Mouse (Mus musculus): ENCODE measurements around the gene Wnt6. TPM values are rescaled to one million over a fixed set of nuclear protein-coding genes. Genes with fewer than 3 reads are reported as not detected.

Wnt6 gene
- polyA plus RNA-seq, 1 experiment from 2014 or later, result 14.6 TPM

DNA sequence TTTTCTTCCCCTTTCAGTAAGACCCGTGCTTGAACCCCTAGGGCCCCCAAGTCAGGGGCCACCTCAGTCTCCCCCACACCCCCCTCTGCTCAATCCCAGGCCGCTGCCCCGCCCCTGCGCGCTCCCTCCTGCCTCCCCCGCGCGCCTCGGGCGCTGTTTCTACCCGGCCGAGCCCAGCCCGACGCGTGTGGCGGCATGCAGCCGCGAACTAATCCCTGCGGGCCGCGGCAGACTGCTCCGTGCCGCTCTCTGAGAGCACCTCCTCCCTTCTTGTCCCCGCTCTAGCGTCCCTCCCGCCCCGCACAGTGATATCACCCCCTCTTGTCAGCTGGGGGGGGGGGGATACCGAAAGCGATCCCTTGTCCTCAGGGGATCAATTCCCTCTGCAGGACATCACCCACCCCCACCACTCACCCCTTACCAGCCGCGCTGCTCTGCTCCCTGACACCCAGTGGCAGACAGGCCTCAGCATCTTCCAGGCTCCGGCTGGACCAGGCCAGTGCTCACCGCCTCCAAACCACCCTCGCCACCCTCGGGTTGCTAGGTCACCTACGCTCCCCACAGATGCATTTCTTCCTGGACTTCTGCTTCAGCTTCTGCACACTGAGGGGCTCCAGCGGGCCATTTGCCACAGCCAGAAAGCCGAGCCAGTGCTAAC, 22.9 kb downstream of the Wnt6 start:
- Histone ChIP-seq H3K4me2 (ENCODE audit: low read depth) (peak overlapping the region; percentile 34), H3K4me1 (ENCODE audit: control insufficient read depth, insufficient read depth, low read length) (peaks cover 20% of the 10 kb centered on the region), H3K36me3 (ENCODE audit: control insufficient read depth, insufficient read depth, low read length) (no peaks in the 10 kb centered on the region), H3K4me3 (ENCODE audit: low read depth, low read length) (peak overlapping the region; percentile 19), H3K9ac (ENCODE audit: low read length) (0 out of 2 replicates have a peak overlapping the region, but pooled peaks have one; percentile 10), H3K27ac (ENCODE audit: low read depth, low read length) (no peak overlapping the region), H3K9me3 (ENCODE audit: control insufficient read depth, low read length) (no peaks in the 10 kb centered on the region), H3K27me3 (ENCODE audit: control insufficient read depth, insufficient read depth, low read length) (peaks cover 78% of the 10 kb centered on the region)
- no peak for ATAC-seq (ENCODE audit: insufficient read depth, low FRiP score, low TSS enrichment)
- peak; percentile 57 for DNase-seq (ENCODE audit: low spot score)
- 1% methylated on average over 34 of the region's 38 CpGs for WGBS

GRCm38 (mm10) chr1:74795145-74795529, 23.4 kb downstream of the Wnt6 start:
- ATAC-seq (ENCODE audit: insufficient read depth, low FRiP score, low TSS enrichment) (no peak), DNase-seq (ENCODE audit: low spot score) (no peak)
- Histone ChIP-seq H3K27me3 (ENCODE audit: control insufficient read depth, insufficient read depth, low read length) (peaks cover 78% of the 10 kb centered on the region), H3K4me2 (ENCODE audit: low read depth) (peak overlapping the region; percentile 34), H3K4me1 (ENCODE audit: control insufficient read depth, insufficient read depth, low read length) (peaks cover 20% of the 10 kb centered on the region), H3K27ac (ENCODE audit: low read depth, low read length) (no peak overlapping the region), H3K4me3 (ENCODE audit: low read depth, low read length) (0 out of 2 replicates have a peak overlapping the region, but pooled peaks have one; percentile 2), H3K36me3 (ENCODE audit: control insufficient read depth, insufficient read depth, low read length) (no peaks in the 10 kb centered on the region), H3K9me3 (ENCODE audit: control insufficient read depth, low read length) (no peaks in the 10 kb centered on the region), H3K9ac (ENCODE audit: low read length) (no peak overlapping the region)
- WGBS, result 2% methylated on average over 6 of the region's 11 CpGs

- peaks cover 78% of the 10 kb centered on the region for H3K27me3 ChIP-seq (ENCODE audit: control insufficient read depth, insufficient read depth, low read length)
- no peaks in the 10 kb centered on the region for H3K36me3 ChIP-seq (ENCODE audit: control insufficient read depth, insufficient read depth, low read length)
- no peak overlapping the region for H3K4me2 ChIP-seq (ENCODE audit: low read depth)
- H3K9me3 ChIP-seq (ENCODE audit: control insufficient read depth, low read length), result no peaks in the 10 kb centered on the region
- ATAC-seq (ENCODE audit: insufficient read depth, low FRiP score, low TSS enrichment), result peak; percentile 91
- H3K9ac ChIP-seq (ENCODE audit: low read length), result no peak overlapping the region
- 7% methylated on average over 5 of the region's 5 CpGs for WGBS
- no peak overlapping the region for H3K27ac ChIP-seq (ENCODE audit: low read depth, low read length)
- H3K4me1 ChIP-seq (ENCODE audit: control insufficient read depth, insufficient read depth, low read length), result peaks cover 21% of the 10 kb centered on the region
- DNase-seq (ENCODE audit: low spot score), result peak; percentile 78
- H3K4me3 ChIP-seq (ENCODE audit: low read depth, low read length), result no peak overlapping the region
Observed at GRCm38 (mm10) chr1:74797459-74797858, 25.8 kb downstream of the Wnt6 start.

DNA sequence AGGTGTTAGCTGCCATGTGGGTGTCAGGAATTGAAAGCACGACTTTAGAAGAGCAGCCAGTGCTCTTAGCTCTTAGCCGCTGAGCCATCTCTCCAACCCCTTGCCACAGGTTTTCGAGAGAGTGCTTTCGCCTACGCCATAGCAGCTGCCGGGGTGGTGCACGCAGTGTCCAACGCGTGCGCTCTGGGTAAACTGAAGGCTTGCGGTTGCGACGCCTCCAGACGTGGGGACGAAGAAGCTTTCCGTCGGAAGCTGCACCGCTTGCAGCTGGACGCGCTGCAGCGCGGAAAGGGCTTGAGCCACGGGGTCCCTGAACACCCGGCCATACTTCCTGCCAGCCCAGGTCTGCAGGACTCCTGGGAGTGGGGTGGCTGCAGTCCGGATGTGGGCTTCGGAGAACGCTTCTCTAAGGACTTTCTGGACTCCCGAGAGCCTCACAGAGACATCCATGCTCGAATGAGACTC, 28.8 kb downstream of the Wnt6 start:
- no peak for DNase-seq (ENCODE audit: low spot score)
- H3K9ac ChIP-seq (ENCODE audit: low read length), result no peak overlapping the region; the same call in 1 of the 2 replicates
- 1% methylated on average over 29 of the region's 29 CpGs for WGBS
- ATAC-seq (ENCODE audit: insufficient read depth, low FRiP score, low TSS enrichment), result no peak
- H3K4me2 ChIP-seq (ENCODE audit: low read depth), result peak overlapping the region; percentile 19; the same call in 1 of the 2 replicates
- H3K36me3 ChIP-seq (ENCODE audit: control insufficient read depth, insufficient read depth, low read length), result no peaks in the 10 kb centered on the region
- H3K4me1 ChIP-seq (ENCODE audit: control insufficient read depth, insufficient read depth, low read length), result peaks cover 20% of the 10 kb centered on the region
- peaks cover 78% of the 10 kb centered on the region for H3K27me3 ChIP-seq (ENCODE audit: control insufficient read depth, insufficient read depth, low read length)
- no peaks in the 10 kb centered on the region for H3K9me3 ChIP-seq (ENCODE audit: control insufficient read depth, low read length)
- H3K27ac ChIP-seq (ENCODE audit: low read depth, low read length), result no peak overlapping the region
- peak overlapping the region; percentile 13 for H3K4me3 ChIP-seq (ENCODE audit: low read depth, low read length)

DNA sequence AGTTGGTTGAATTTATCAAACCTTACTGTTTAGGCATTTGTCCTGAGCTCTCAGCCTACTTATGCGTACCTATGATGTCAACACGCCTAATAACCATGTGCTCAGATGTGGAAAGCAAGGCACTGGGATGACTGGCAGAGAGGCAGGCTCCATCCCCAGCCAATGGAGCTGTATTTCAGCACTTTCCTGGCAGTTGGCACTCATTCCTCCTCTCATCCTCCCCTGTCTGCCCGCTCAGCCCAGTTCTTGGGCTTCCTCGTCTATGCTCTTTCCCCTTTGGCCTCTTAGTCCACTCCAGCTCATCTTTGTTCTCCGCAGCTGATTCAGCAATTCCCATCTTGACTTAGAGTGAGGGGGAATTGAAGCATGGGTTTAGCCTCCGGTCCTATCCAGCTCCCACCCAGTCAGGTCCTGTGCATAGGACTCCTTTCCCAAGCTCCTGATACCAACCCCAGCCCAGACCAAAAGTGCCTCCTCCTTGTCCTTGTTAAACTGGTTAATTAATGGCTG, 30.0 kb downstream of the Wnt6 start:
- H3K27me3 ChIP-seq (ENCODE audit: control insufficient read depth, insufficient read depth, low read length), result peaks cover 78% of the 10 kb centered on the region
- no peak overlapping the region for H3K4me2 ChIP-seq (ENCODE audit: low read depth)
- ATAC-seq (ENCODE audit: insufficient read depth, low FRiP score, low TSS enrichment) (no peak), DNase-seq (ENCODE audit: low spot score) (no peak)
- no peaks in the 10 kb centered on the region for H3K36me3 ChIP-seq (ENCODE audit: control insufficient read depth, insufficient read depth, low read length)
- no peaks in the 10 kb centered on the region for H3K9me3 ChIP-seq (ENCODE audit: control insufficient read depth, low read length)
- peaks cover 24% of the 10 kb centered on the region for H3K4me1 ChIP-seq (ENCODE audit: control insufficient read depth, insufficient read depth, low read length)
- no peak overlapping the region for H3K27ac ChIP-seq (ENCODE audit: low read depth, low read length)
- WGBS, result 19% methylated on average over 6 of the region's 6 CpGs
- H3K4me3 ChIP-seq (ENCODE audit: low read depth, low read length), result no peak overlapping the region
- no peak overlapping the region for H3K9ac ChIP-seq (ENCODE audit: low read length)

DNA sequence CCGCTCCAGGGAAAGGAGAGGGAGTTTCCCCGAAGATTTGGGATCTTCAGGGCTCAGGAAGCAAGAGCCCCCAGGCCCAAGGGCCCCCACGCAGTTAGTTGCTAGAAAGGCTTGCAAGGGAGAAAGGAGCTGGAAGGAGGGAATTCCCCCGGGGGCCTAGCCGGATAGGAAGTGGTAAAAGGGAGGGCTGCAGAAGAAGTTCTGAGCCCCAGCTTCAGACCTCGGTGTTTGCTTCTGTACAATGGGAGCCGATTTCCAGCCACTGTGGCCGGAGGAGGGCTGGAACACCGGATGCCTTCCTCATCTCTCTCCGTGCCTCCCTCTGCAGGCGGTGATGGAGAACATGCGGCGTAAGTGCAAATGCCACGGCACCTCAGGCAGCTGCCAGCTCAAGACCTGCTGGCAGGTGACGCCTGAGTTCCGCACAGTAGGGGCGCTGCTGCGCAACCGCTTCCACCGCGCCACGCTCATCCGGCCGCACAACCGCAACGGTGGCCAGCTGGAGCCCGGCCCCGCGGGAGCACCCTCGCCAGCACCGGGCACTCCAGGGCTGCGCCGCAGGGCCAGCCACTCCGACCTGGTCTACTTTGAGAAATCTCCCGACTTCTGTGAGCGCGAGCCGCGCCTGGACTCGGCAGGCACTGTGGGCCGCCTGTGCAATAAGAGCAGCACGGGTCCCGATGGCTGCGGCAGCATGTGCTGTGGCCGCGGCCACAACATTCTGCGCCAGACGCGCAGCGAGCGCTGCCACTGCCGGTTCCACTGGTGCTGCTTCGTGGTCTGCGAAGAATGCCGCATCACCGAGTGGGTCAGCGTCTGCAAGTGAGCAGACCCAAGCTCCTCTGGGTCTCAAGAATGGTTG, 31.3 kb downstream of the Wnt6 start:
- H3K4me1 ChIP-seq (ENCODE audit: control insufficient read depth, insufficient read depth, low read length), result peaks cover 31% of the 10 kb centered on the region

GRCm38 (mm10) chr1:74804211-74804870, 32.6 kb downstream of the Wnt6 start:
- 9% methylated on average over 10 of the region's 10 CpGs for WGBS
- H3K4me1 ChIP-seq (ENCODE audit: control insufficient read depth, insufficient read depth, low read length), result peaks cover 31% of the 10 kb centered on the region
- no peak overlapping the region for H3K4me3 ChIP-seq (ENCODE audit: low read depth, low read length)
- DNase-seq (ENCODE audit: low spot score) (no peak), ATAC-seq (ENCODE audit: insufficient read depth, low FRiP score, low TSS enrichment) (no peak)
- no peak overlapping the region for H3K4me2 ChIP-seq (ENCODE audit: low read depth)
- H3K9ac ChIP-seq (ENCODE audit: low read length), result no peak overlapping the region
- no peaks in the 10 kb centered on the region for H3K36me3 ChIP-seq (ENCODE audit: control insufficient read depth, insufficient read depth, low read length)
- no peak overlapping the region for H3K27ac ChIP-seq (ENCODE audit: low read depth, low read length)
- H3K9me3 ChIP-seq (ENCODE audit: control insufficient read depth, low read length), result no peaks in the 10 kb centered on the region
- peaks cover 85% of the 10 kb centered on the region for H3K27me3 ChIP-seq (ENCODE audit: control insufficient read depth, insufficient read depth, low read length)

More for the DNA sequence above, 31.3 kb downstream of the Wnt6 start:
- Histone ChIP-seq H3K9ac (ENCODE audit: low read length) (0 out of 2 replicates have a peak overlapping the region, but pooled peaks have one; percentile 3), H3K27ac (ENCODE audit: low read depth, low read length) (no peak overlapping the region), H3K27me3 (ENCODE audit: control insufficient read depth, insufficient read depth, low read length) (peaks cover 87% of the 10 kb centered on the region), H3K4me2 (ENCODE audit: low read depth) (peak overlapping the region; percentile 76), H3K4me3 (ENCODE audit: low read depth, low read length) (peak overlapping the region; percentile 31), H3K9me3 (ENCODE audit: control insufficient read depth, low read length) (no peaks in the 10 kb centered on the region), H3K36me3 (ENCODE audit: control insufficient read depth, insufficient read depth, low read length) (no peaks in the 10 kb centered on the region)
- 1% methylated on average over 57 of the region's 57 CpGs for WGBS
- peak; percentile 81 for DNase-seq (ENCODE audit: low spot score)
- peak; percentile 43 for ATAC-seq (ENCODE audit: insufficient read depth, low FRiP score, low TSS enrichment)

DNA sequence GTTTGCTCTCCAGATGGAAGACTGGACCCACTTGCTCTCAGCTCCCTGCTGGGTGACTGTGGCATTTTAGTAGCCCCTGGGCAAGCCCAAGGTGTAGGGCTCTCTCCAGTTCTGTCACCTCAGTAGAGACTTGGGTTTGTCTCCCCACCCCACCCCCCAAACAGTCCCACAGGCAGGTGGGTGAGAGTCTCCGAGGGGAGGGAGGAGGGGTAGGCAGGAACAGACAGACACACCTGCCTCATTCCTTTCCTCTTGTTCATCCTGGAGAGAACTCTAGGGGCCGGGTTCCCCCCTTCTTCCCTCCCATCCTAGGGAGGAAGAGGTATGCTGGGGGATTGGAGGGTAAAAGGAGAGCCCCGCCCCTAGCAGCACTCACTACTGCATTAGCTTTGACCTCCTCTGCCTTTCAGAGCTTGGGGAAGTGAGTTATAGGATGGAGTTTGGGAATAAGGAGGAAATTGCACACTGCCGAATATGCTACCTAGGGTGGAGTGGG, 33.7 kb downstream of the Wnt6 start:
- Histone ChIP-seq H3K4me1 (ENCODE audit: control insufficient read depth, insufficient read depth, low read length) (peaks cover 29% of the 10 kb centered on the region), H3K27me3 (ENCODE audit: control insufficient read depth, insufficient read depth, low read length) (peaks cover 74% of the 10 kb centered on the region), H3K9me3 (ENCODE audit: control insufficient read depth, low read length) (no peaks in the 10 kb centered on the region), H3K27ac (ENCODE audit: low read depth, low read length) (no peak overlapping the region), H3K4me3 (ENCODE audit: low read depth, low read length) (no peak overlapping the region), H3K9ac (ENCODE audit: low read length) (no peak overlapping the region), H3K36me3 (ENCODE audit: control insufficient read depth, insufficient read depth, low read length) (no peaks in the 10 kb centered on the region), H3K4me2 (ENCODE audit: low read depth) (no peak overlapping the region)
- WGBS, result 20% methylated on average over 4 of the region's 4 CpGs
- DNase-seq (ENCODE audit: low spot score) (no peak), ATAC-seq (ENCODE audit: insufficient read depth, low FRiP score, low TSS enrichment) (no peak)
